Mouse (Mus musculus) midbrain, postnatal 0 days (tissue): ENCODE measurements around the gene Copg1. TPM values are rescaled to one million over a fixed set of nuclear protein-coding genes. Genes with fewer than 3 reads are reported as not detected.
A peak's percentile ranks its signal among the peaks of the same experiment; 100 is the strongest.

Source experiments
- ATAC-seq: fragments of 200-750 bp; cut with Nextera tagmentation; 2 replicates; pipeline ENCODE4 v1.8.0; 2017; ENCODE audit warnings: moderate number of reproducible peaks, mild to moderate bottlenecking, moderate TSS enrichment, moderate library complexity; ENCODE audit not compliant: low FRiP score
- DNase-seq: peaks from one replicate; pipeline ENCODE4 v3.0.0-alpha.2; 2015; ENCODE audit warnings: low spot score
- H3K27ac ChIP-seq: fragments of 300-500 bp; sonication (generic); 2 replicates; pipeline ENCODE4 v1.5.1; 2014; ENCODE audit warnings: low read depth, mild to moderate bottlenecking, low read length, mixed read lengths
- H3K27me3 ChIP-seq: fragments of 300-500 bp; sonication (generic); 2 replicates; pipeline ENCODE4 v1.6.1; 2014; ENCODE audit warnings: low read length, control low read depth, mixed read lengths; ENCODE audit not compliant: insufficient read depth
- H3K36me3 ChIP-seq: fragments of 300-500 bp; sonication (generic); 2 replicates; pipeline ENCODE4 v1.6.1; 2014; ENCODE audit warnings: low read length, control low read depth, mixed read lengths; ENCODE audit not compliant: insufficient read depth
- H3K4me1 ChIP-seq: fragments of 300-500 bp; sonication (generic); 2 replicates; pipeline ENCODE4 v1.6.1; 2014; ENCODE audit warnings: mild to moderate bottlenecking, control low read depth, antibody characterized with exemption, low read length, mixed read lengths; ENCODE audit not compliant: insufficient read depth
- H3K4me2 ChIP-seq: fragments of 300-500 bp; sonication (generic); 2 replicates; pipeline ENCODE4 v1.6.1; 2014; ENCODE audit warnings: low read depth, mild to moderate bottlenecking, low read length, mixed read lengths; ENCODE audit not compliant: poor library complexity, severe bottlenecking
- H3K4me3 ChIP-seq: fragments of 300-500 bp; sonication (generic); 2 replicates; pipeline ENCODE4 v1.5.1; 2014; ENCODE audit warnings: low read depth, mild to moderate bottlenecking, low read length, moderate library complexity
- H3K9ac ChIP-seq: fragments of 300-500 bp; sonication (generic); replicated peaks from 2 replicates; pipeline ENCODE4 v1.6.1; 2014; ENCODE audit warnings: mild to moderate bottlenecking, low read length, moderate library complexity, mixed read lengths; ENCODE audit not compliant: poor library complexity, severe bottlenecking
- H3K9me3 ChIP-seq: fragments of 300-500 bp; sonication (generic); 2 replicates; pipeline ENCODE4 v1.6.1; 2016; ENCODE audit warnings: low read length, control low read depth
- CTCF ChIP-seq: IDR thresholded peaks from 2 replicates; pipeline ENCODE4 v1.5.1; 2016; ENCODE audit warnings: antibody characterized with exemption, mild to moderate bottlenecking
- WGBS: fragments of 180-500 bp; shearing (Covaris S2); extraction: QIAGEN DNeasy Blood & Tissue Kit; methylation state at CpG from one replicate; pipeline ENCODE4 v1.1.7; 2014; 5-methylcytosine and 5-hydroxymethylcytosine counted together
- polyA plus RNA-seq: library from polyadenylated mRNA; unstranded; fragments of >200 nt; fragmentation: Nextera tagmentation; extraction: Ambion mirVana; gene quantifications from 2 replicates; pipeline ENCODE4 v1.2.1, GENCODE M21; 2015
- total RNA-seq: library from RNA; depleted of rRNA; stranded (reverse); fragments of >200 nt; gene quantifications from 2 replicates; pipeline ENCODE4 v1.2.3, GENCODE M21; 2014

Gene Copg1
- total and polyA plus RNA-seq, 2 experiments from 2014 or later: 191 to 202 TPM

DNA sequence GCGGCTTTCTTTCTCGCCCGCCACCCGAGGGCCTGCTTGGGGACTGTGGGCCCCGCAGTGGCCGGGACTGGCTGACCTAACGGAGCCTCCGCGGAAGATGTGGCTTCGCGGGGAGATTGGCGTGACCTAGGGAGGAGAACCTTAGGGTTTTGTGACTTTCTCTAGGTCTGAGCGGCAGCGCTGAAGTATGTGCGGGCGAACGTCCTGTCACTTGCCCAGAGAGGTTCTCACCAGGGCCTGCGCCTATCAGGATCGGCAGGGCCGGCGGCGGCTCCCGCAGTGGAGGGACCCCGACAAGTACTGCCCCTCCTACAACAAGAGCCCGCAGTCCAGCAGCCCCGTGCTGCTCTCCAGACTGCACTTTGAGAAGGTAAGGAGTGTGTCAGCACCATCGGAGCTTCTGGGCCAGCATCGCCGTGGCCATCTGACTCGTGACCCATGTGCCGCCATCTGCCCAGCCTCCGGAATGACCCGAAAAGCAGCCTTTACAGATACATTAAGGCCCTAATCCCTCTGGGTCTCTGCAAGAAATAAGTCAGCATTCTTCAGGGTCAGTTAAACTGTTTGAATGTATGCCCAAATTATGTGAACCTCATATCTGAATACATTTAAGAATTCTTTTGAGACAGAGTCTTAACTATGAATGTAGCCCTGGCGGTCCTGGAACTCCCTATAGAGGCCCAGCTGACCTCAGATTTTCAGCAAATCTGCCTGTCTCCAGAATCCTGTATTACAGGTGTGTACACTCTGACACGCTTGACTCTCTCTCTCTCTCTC is 26.9 kb downstream of the Copg1 start:
- H3K4me1 ChIP-seq: peaks cover 5% of the 10 kb centered on the region
- 3% methylated on average over 35 of the region's 35 CpGs for WGBS
- peaks cover 40% of the 10 kb centered on the region for H3K36me3 ChIP-seq
- no peaks in the 10 kb centered on the region for H3K9me3 ChIP-seq
- ATAC-seq: peak; percentile 55
- H3K27ac ChIP-seq: peak overlapping the region; percentile 70
- no peak for TF ChIP-seq CTCF
- peak overlapping the region; percentile 84 for H3K9ac ChIP-seq
- peak overlapping the region; percentile 83 for H3K4me3 ChIP-seq
- DNase-seq: peak; percentile 27
- H3K27me3 ChIP-seq: no peaks in the 10 kb centered on the region
- peak overlapping the region; percentile 83 for H3K4me2 ChIP-seq

DNA sequence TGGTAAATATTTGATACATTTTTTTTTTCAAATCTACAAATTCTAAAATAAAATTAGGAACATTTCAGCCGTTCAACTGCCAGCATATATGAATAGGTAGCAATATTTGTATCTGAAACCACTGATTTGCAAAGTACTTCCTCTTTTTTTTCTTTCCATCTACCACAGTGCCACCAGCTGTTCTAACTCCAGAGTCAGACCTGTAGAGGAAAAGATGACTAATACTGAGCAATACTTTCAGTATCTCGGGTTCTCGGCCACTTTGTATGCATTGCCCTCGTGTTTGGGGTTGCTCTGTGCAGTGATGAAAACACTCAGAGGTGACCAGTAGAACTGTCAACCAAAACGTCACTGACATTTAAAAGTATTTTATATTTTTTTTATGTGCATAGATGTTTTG is 28.3 kb downstream of the Copg1 start:
- no peak for TF ChIP-seq CTCF
- DNase-seq (no peak), ATAC-seq (no peak)
- Histone ChIP-seq H3K9me3 (no peaks in the 10 kb centered on the region), H3K4me1 (peaks cover 5% of the 10 kb centered on the region), H3K27ac (no peak overlapping the region), H3K4me2 (no peak overlapping the region), H3K27me3 (no peaks in the 10 kb centered on the region), H3K4me3 (no peak overlapping the region), H3K9ac (no peak overlapping the region), H3K36me3 (peaks cover 37% of the 10 kb centered on the region)
- WGBS: 89% methylated on average over 5 of the region's 5 CpGs

DNA sequence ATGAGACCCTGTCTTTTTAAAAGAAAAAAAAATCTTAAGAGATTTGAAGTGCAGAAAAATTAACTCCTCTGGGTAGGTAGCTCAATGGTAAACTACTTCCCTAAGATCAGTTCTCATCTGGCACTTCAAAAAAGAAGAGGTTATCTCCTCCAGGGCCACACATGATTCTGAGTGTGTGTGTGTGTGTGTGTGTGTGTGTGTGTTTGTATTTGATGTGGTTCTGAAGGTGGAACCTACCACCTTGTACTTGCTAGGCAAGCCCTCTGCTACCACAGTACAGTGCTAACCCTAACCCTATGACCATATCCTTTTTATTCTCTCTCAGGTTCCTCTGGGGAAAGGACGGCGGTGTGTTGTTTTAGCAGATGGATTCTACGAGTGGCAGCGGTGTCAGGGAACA is 33.6 kb downstream of the Copg1 start:
- ATAC-seq: no peak
- peaks cover 27% of the 10 kb centered on the region for H3K36me3 ChIP-seq

DNA sequence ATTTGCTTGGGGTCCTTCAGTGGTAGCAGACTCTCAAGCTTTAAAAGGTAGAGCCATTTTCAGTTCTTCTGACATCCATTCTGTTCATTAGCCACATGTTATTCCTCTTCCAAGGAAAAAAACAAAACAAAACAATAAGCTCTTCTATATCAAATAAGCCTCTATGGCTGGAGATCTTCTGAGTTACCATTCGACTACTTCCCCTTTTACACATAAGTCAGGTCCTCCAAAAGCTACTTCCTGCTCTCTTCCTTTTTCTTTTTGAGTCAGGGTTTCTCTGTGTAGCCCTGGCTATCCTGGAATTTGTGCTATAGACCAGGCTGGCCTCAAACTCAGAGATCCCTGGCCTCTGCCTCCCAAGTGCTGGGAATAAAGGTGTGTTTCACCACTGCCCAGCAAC is 36.0 kb downstream of the Copg1 start:
- H3K27ac ChIP-seq: no peak overlapping the region
- no peak for TF ChIP-seq CTCF
- DNase-seq (no peak), ATAC-seq (no peak)
- peaks cover 31% of the 10 kb centered on the region for H3K36me3 ChIP-seq
- H3K4me2 ChIP-seq: no peak overlapping the region
- H3K9me3 ChIP-seq: no peaks in the 10 kb centered on the region
- WGBS: 83% methylated on average over 1 of the region's 1 CpGs
- no peak overlapping the region for H3K9ac ChIP-seq
- no peak overlapping the region for H3K4me3 ChIP-seq
- H3K4me1 ChIP-seq: no peaks in the 10 kb centered on the region
- H3K27me3 ChIP-seq: no peaks in the 10 kb centered on the region

More for the DNA sequence above, 33.6 kb downstream of the Copg1 start:
- 95% methylated on average over 4 of the region's 4 CpGs for WGBS
- Histone ChIP-seq H3K9ac (no peak overlapping the region), H3K4me2 (no peak overlapping the region), H3K27me3 (no peaks in the 10 kb centered on the region), H3K4me1 (no peaks in the 10 kb centered on the region), H3K4me3 (no peak overlapping the region), H3K9me3 (no peaks in the 10 kb centered on the region), H3K27ac (no peak overlapping the region)
- no peak for TF ChIP-seq CTCF
- DNase-seq: no peak

DNA sequence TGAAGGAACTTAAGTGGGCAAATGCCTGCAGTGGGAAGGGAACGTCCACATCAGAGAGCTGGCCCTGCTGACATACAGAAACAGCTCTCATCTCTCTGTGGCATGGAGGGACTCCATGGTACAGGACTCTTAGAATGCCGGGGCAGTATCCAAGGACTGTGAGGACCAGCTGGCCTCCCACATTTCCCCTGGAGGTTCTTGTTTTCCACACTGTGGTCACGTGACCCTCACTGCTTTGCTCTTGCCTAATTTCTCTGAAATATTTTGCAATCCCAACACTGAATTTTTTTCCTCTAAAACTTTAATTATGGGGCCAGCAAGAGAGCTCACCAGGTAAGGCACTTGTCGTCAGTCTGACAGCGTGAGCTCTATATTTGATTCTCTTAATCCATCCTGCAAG is 47.4 kb downstream of the Copg1 start:
- Histone ChIP-seq H3K9ac (no peak overlapping the region), H3K27me3 (no peaks in the 10 kb centered on the region), H3K4me1 (no peaks in the 10 kb centered on the region), H3K36me3 (peaks cover 42% of the 10 kb centered on the region), H3K4me3 (no peak overlapping the region), H3K27ac (no peak overlapping the region), H3K9me3 (no peaks in the 10 kb centered on the region), H3K4me2 (no peak overlapping the region)
- ATAC-seq (no peak), DNase-seq (no peak)
- no peak for TF ChIP-seq CTCF
- WGBS: 87% methylated on average over 5 of the region's 5 CpGs

DNA sequence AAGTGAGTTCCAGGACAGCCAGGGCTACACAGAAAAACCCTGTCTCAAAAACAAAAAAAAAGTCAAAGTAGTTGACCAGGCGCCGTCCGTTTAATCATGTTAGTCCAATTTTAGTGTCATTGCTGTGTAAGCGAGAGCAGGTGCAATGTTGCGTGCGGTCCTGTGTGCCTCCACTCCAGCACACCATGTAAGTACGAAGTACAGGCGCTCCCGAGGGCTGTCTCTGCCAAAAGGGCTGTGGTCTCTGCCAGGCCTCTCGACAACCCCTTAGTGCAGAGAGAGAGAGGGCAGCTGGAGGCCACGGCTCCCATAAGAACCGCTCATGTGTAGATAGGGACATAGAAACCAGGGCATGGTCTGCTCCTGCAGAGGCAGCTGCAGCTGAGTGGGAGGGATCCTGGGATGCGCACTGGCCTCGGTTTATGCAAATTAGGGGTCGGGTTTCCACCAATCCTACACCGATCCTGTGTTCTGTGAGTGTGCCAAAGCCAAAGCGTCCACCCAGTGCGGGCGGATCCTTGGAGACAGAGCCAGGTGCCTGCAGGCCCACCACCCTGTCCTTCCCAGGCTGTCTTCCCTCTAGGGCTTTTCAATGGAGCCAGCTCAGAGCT is 49.7 kb downstream of the Copg1 start:
- no peak overlapping the region for H3K27ac ChIP-seq
- H3K4me2 ChIP-seq: no peak overlapping the region
- peaks cover 42% of the 10 kb centered on the region for H3K36me3 ChIP-seq
- peak; percentile 66 for DNase-seq
- TF ChIP-seq CTCF: no peak
- no peaks in the 10 kb centered on the region for H3K9me3 ChIP-seq
- H3K27me3 ChIP-seq: no peaks in the 10 kb centered on the region
- H3K9ac ChIP-seq: no peak overlapping the region
- ATAC-seq: no peak
- no peaks in the 10 kb centered on the region for H3K4me1 ChIP-seq
- WGBS: 35% methylated on average over 19 of the region's 19 CpGs
- H3K4me3 ChIP-seq: no peak overlapping the region
